Mouse (Mus musculus) stomach, embryonic 15.5 days (tissue): ENCODE data around the gene Gjb4. TPM values are rescaled to one million over a fixed set of nuclear protein-coding genes. Genes with fewer than 3 reads are reported as not detected.

Experiments used
- ATAC-seq: fragments of 200-750 bp; cut with Nextera tagmentation; 2 replicates; pipeline ENCODE4 v1.8.0; 2017; ENCODE audit warnings: low read depth, moderate number of reproducible peaks, moderate TSS enrichment; ENCODE audit not compliant: insufficient read depth, low FRiP score
- H3K27ac ChIP-seq: fragments of 300-500 bp; sonication (generic); 2 replicates; pipeline ENCODE4 v1.5.1; 2015; ENCODE audit warnings: mild to moderate bottlenecking, inconsistent platforms
- H3K27me3 ChIP-seq: fragments of 300-500 bp; sonication (generic); replicated peaks from 2 replicates; pipeline ENCODE4 v1.6.1; 2015; ENCODE audit warnings: inconsistent platforms
- H3K36me3 ChIP-seq: fragments of 300-500 bp; sonication (generic); 2 replicates; pipeline ENCODE4 v1.6.1; 2015; ENCODE audit warnings: inconsistent platforms
- H3K4me1 ChIP-seq: fragments of 300-500 bp; sonication (generic); 2 replicates; pipeline ENCODE4 v1.6.1; 2015; ENCODE audit warnings: inconsistent platforms
- H3K4me2 ChIP-seq: fragments of 300-500 bp; sonication (generic); 2 replicates; pipeline ENCODE4 v1.6.1; 2015; ENCODE audit warnings: mild to moderate bottlenecking, inconsistent platforms
- H3K4me3 ChIP-seq: fragments of 300-500 bp; sonication (generic); replicated peaks from 2 replicates; pipeline ENCODE4 v1.5.1; 2015; ENCODE audit warnings: inconsistent platforms
- H3K9ac ChIP-seq: fragments of 300-500 bp; sonication (generic); 2 replicates; pipeline ENCODE4 v1.6.1; 2015; ENCODE audit warnings: inconsistent platforms
- H3K9me3 ChIP-seq: fragments of 300-500 bp; sonication (generic); 2 replicates; pipeline ENCODE4 v1.6.1; 2016; ENCODE audit warnings: inconsistent platforms
- WGBS: fragments of 180-500 bp; shearing (Covaris S2); methylation state at CpG from one replicate; pipeline ENCODE4 v1.1.7; 2015; 5-methylcytosine and 5-hydroxymethylcytosine counted together
- polyA plus RNA-seq: library from polyadenylated mRNA; unstranded; fragments of >200 nt; fragmentation: Nextera tagmentation; extraction: Ambion mirVana; gene quantifications from 2 replicates; pipeline ENCODE4 v1.2.1, GENCODE M21; 2015

The Gjb4 gene
- polyA plus RNA-seq, result 0.53 and 0.89 TPM in 2 replicates

- ATAC-seq, result no peak
- H3K9me3 ChIP-seq, result no peaks in the 10 kb centered on the region
- H3K9ac ChIP-seq, result no peak within 1 kb of the TSS
- H3K4me1 ChIP-seq, result peaks cover 15% of the 10 kb centered on the region; the same call in 1 of the 2 replicates
- no peaks in the 10 kb centered on the region for H3K27me3 ChIP-seq
- no peak within 1 kb of the TSS for H3K27ac ChIP-seq
- no peaks in the 10 kb centered on the region for H3K36me3 ChIP-seq
- 50% methylated on average over 8 of the region's 8 CpGs for WGBS
- H3K4me3 ChIP-seq, result no peak within 1 kb of the TSS
- H3K4me2 ChIP-seq, result no peak within 1 kb of the TSS
Observed at GRCm38 (mm10) chr4:127353951-127354438, at the start of gene Gjb4. Gene Gjb4, minus strand, starts transcription at chr4:127354081.

GRCm38 (mm10) chr4:127402614-127403013, 48.7 kb upstream of the Gjb4 start:
- no peak overlapping the region for H3K4me3 ChIP-seq
- no peaks in the 10 kb centered on the region for H3K4me1 ChIP-seq
- 66% methylated on average over 3 of the region's 3 CpGs for WGBS
- H3K9me3 ChIP-seq, result no peaks in the 10 kb centered on the region
- no peaks in the 10 kb centered on the region for H3K27me3 ChIP-seq
- H3K36me3 ChIP-seq, result no peaks in the 10 kb centered on the region
- no peak overlapping the region for H3K4me2 ChIP-seq
- ATAC-seq, result no peak
- no peak overlapping the region for H3K27ac ChIP-seq
- no peak overlapping the region for H3K9ac ChIP-seq

- ATAC-seq, result no peak
Observed at GRCm38 (mm10) chr4:127402166-127402565, 48.3 kb upstream of the Gjb4 start.

GRCm38 (mm10) chr4:127400165-127401145, 46.6 kb upstream of the Gjb4 start:
- Histone ChIP-seq H3K9me3 (no peaks in the 10 kb centered on the region), H3K36me3 (no peaks in the 10 kb centered on the region), H3K4me2 (no peak overlapping the region), H3K27me3 (no peaks in the 10 kb centered on the region), H3K9ac (no peak overlapping the region), H3K4me1 (no peaks in the 10 kb centered on the region), H3K27ac (no peak overlapping the region), H3K4me3 (no peak overlapping the region)
- WGBS, result 52% methylated on average over 11 of the region's 11 CpGs
- ATAC-seq, result no peak

More at GRCm38 (mm10) chr4:127402166-127402565, 48.3 kb upstream of the Gjb4 start:
- Histone ChIP-seq H3K4me1 (no peaks in the 10 kb centered on the region), H3K9ac (no peak overlapping the region), H3K36me3 (no peaks in the 10 kb centered on the region), H3K4me3 (no peak overlapping the region), H3K27ac (no peak overlapping the region), H3K27me3 (no peaks in the 10 kb centered on the region), H3K4me2 (no peak overlapping the region), H3K9me3 (no peaks in the 10 kb centered on the region)
- 73% methylated on average over 4 of the region's 4 CpGs for WGBS

- Histone ChIP-seq H3K27me3 (no peaks in the 10 kb centered on the region), H3K27ac (no peak overlapping the region), H3K9ac (no peak overlapping the region), H3K9me3 (no peaks in the 10 kb centered on the region), H3K4me3 (no peak overlapping the region), H3K4me1 (no peaks in the 10 kb centered on the region), H3K36me3 (no peaks in the 10 kb centered on the region), H3K4me2 (no peak overlapping the region)
- 41% methylated on average over 4 of the region's 4 CpGs for WGBS
- ATAC-seq, result no peak
Observed at GRCm38 (mm10) chr4:127395591-127395990, 41.7 kb upstream of the Gjb4 start.

- H3K4me3 ChIP-seq, result no peak overlapping the region
- H3K4me2 ChIP-seq, result no peak overlapping the region
- ATAC-seq, result no peak
- no peaks in the 10 kb centered on the region for H3K9me3 ChIP-seq
- H3K9ac ChIP-seq, result no peak overlapping the region
- no peaks in the 10 kb centered on the region for H3K36me3 ChIP-seq
- H3K27me3 ChIP-seq, result no peaks in the 10 kb centered on the region
- WGBS, result 18% methylated on average over 13 of the region's 13 CpGs
- H3K4me1 ChIP-seq, result no peaks in the 10 kb centered on the region
- no peak overlapping the region for H3K27ac ChIP-seq
Observed at GRCm38 (mm10) chr4:127389645-127390044, 35.8 kb upstream of the Gjb4 start.

- Histone ChIP-seq H3K36me3 (no peaks in the 10 kb centered on the region), H3K4me1 (peaks cover 11% of the 10 kb centered on the region), H3K9me3 (no peaks in the 10 kb centered on the region), H3K27ac (no peak overlapping the region), H3K4me2 (no peak overlapping the region), H3K9ac (no peak overlapping the region), H3K4me3 (no peak overlapping the region), H3K27me3 (no peaks in the 10 kb centered on the region)
- 33% methylated on average over 4 of the region's 4 CpGs for WGBS
- ATAC-seq, result no peak
Observed at GRCm38 (mm10) chr4:127377344-127377743, 23.5 kb upstream of the Gjb4 start.

GRCm38 (mm10) chr4:127375541-127376177, 21.8 kb upstream of the Gjb4 start:
- Histone ChIP-seq H3K9ac (no peak overlapping the region), H3K4me3 (no peak overlapping the region), H3K36me3 (no peaks in the 10 kb centered on the region), H3K9me3 (no peaks in the 10 kb centered on the region), H3K27me3 (no peaks in the 10 kb centered on the region), H3K4me1 (peaks cover 11% of the 10 kb centered on the region), H3K4me2 (no peak overlapping the region), H3K27ac (no peak overlapping the region)
- ATAC-seq, result no peak
- 84% methylated on average over 16 of the region's 17 CpGs for WGBS

GRCm38 (mm10) chr4:127374645-127375044, 20.8 kb upstream of the Gjb4 start:
- H3K9me3 ChIP-seq, result no peaks in the 10 kb centered on the region
- H3K36me3 ChIP-seq, result no peaks in the 10 kb centered on the region
- H3K27me3 ChIP-seq, result no peaks in the 10 kb centered on the region
- H3K4me2 ChIP-seq, result no peak overlapping the region
- ATAC-seq, result no peak
- H3K9ac ChIP-seq, result no peak overlapping the region
- WGBS, result 82% methylated on average over 4 of the region's 4 CpGs
- H3K4me1 ChIP-seq, result peaks cover 11% of the 10 kb centered on the region
- H3K4me3 ChIP-seq, result no peak overlapping the region
- H3K27ac ChIP-seq, result no peak overlapping the region

- H3K4me1 ChIP-seq, result peaks cover 11% of the 10 kb centered on the region
- no peak overlapping the region for H3K27ac ChIP-seq
- H3K9ac ChIP-seq, result no peak overlapping the region
- no peaks in the 10 kb centered on the region for H3K36me3 ChIP-seq
- no peak overlapping the region for H3K4me2 ChIP-seq
- 36% methylated on average over 8 of the region's 8 CpGs for WGBS
- no peaks in the 10 kb centered on the region for H3K9me3 ChIP-seq
- no peak overlapping the region for H3K4me3 ChIP-seq
- no peaks in the 10 kb centered on the region for H3K27me3 ChIP-seq
- no peak for ATAC-seq
Observed at GRCm38 (mm10) chr4:127373491-127373890, 19.6 kb upstream of the Gjb4 start.

GRCm38 (mm10) chr4:127371546-127371945, 17.7 kb upstream of the Gjb4 start:
- Histone ChIP-seq H3K4me2 (no peak overlapping the region), H3K9ac (no peak overlapping the region), H3K36me3 (no peaks in the 10 kb centered on the region), H3K4me1 (peaks cover 11% of the 10 kb centered on the region), H3K9me3 (no peaks in the 10 kb centered on the region), H3K27ac (no peak overlapping the region), H3K27me3 (no peaks in the 10 kb centered on the region), H3K4me3 (no peak overlapping the region)
- peak; percentile 50; the same call in 1 of the 2 replicates for ATAC-seq
- 53% methylated on average over 5 of the region's 5 CpGs for WGBS

- no peak for ATAC-seq
- no peak overlapping the region for H3K9ac ChIP-seq
- peaks cover 11% of the 10 kb centered on the region for H3K4me1 ChIP-seq
- no peak overlapping the region for H3K4me2 ChIP-seq
- H3K9me3 ChIP-seq, result no peaks in the 10 kb centered on the region
- no peak overlapping the region for H3K4me3 ChIP-seq
- no peak overlapping the region for H3K27ac ChIP-seq
- WGBS, result 61% methylated on average over 2 of the region's 2 CpGs
- H3K36me3 ChIP-seq, result no peaks in the 10 kb centered on the region
- H3K27me3 ChIP-seq, result no peaks in the 10 kb centered on the region
Observed at GRCm38 (mm10) chr4:127370447-127370846, 16.6 kb upstream of the Gjb4 start.
